Mouse (Mus musculus): ENCODE data around the gene Ptpa. TPM values are rescaled to one million over a fixed set of nuclear protein-coding genes. Genes with fewer than 3 reads are reported as not detected.

Gene Ptpa
- total and polyA plus RNA-seq, 3 experiments: 82.7 to 91.2 (median 88.7) TPM

DNA sequence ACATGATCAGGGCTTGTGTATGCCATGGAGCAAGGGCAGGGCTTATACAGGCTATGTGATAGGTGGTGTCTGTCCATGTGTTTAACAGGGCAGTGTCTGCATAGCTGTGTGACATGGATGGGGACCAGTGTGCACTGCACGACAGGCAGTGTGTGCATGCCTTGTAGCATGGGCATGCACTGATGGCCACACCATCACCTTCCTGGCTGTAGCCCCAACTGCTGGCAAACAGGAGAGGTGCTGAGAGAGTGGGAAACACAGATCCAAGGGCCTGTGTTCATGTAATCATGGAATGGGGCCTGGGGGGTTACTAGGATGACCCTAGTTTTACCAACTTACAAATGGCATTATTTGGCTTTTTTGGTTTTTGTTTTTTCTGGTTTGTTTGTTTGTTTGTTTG is 12.0 kb upstream of the Ptpa start:
- H3K27ac ChIP-seq: no peak overlapping the region
- H3K27me3 ChIP-seq (ENCODE audit: control insufficient read depth, insufficient read depth, low read length): no peaks in the 10 kb centered on the region
- WGBS: 93% methylated on average over 1 of the region's 1 CpGs
- peaks cover 6% of the 10 kb centered on the region for H3K4me1 ChIP-seq (ENCODE audit: control insufficient read depth, insufficient read depth, low read length)
- no peak overlapping the region for H3K9ac ChIP-seq (ENCODE audit: low read depth, low read length)
- H3K4me3 ChIP-seq: no peak overlapping the region
- no peaks in the 10 kb centered on the region for H3K79me2 ChIP-seq (replicated peaks; ENCODE audit: control insufficient read depth, insufficient read depth, low read length)
- DNase-seq: no peak
- TF ChIP-seq CTCF (IDR thresholded peaks at IDR 0.05) (peak; percentile 55), POLR2A (IDR thresholded peaks at IDR 0.05; ENCODE audit: insufficient read depth, low read depth, low read length) (no peak), EP300 (IDR thresholded peaks at IDR 0.05; ENCODE audit: insufficient read depth, low read depth, low read length) (no peak)
- peaks cover 2% of the 10 kb centered on the region; the same call in 1 of the 2 replicates for H3K36me3 ChIP-seq (ENCODE audit: control insufficient read depth, insufficient read depth, low read length)
- intact Hi-C loops (cut with DNase I): no loop called here

DNA sequence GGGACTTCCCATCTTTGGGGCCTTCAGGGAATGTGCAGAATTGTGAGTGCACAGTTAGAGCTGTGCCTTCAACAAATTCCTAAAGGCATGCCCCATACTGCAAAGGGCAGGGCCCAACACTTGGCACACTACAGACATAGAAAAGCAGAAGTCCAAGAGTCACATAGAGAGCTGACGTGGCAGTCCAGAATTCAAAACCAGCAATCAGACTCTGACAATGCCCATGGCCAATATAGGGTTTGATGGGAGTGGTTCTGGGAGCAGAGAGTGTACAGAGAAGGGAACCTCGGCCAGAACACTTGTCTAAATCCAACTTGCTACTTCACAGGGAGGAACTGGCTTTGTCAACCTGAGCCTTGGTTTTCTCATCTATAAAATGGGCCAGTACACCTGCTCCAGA is 8.6 kb upstream of the Ptpa start:
- Histone ChIP-seq H3K27ac (no peak overlapping the region), H3K79me2 (replicated peaks; ENCODE audit: control insufficient read depth, insufficient read depth, low read length) (no peaks in the 10 kb centered on the region), H3K4me3 (no peak overlapping the region), H3K4me1 (ENCODE audit: control insufficient read depth, insufficient read depth, low read length) (peaks cover 11% of the 10 kb centered on the region), H3K36me3 (ENCODE audit: control insufficient read depth, insufficient read depth, low read length) (peaks cover 6% of the 10 kb centered on the region; the same call in 1 of the 2 replicates), H3K27me3 (ENCODE audit: control insufficient read depth, insufficient read depth, low read length) (no peaks in the 10 kb centered on the region), H3K9ac (ENCODE audit: low read depth, low read length) (no peak overlapping the region)
- DNase-seq: no peak
- no peak for TF ChIP-seq EP300 (IDR thresholded peaks at IDR 0.05; ENCODE audit: insufficient read depth, low read depth, low read length)
- no peak for TF ChIP-seq CTCF (IDR thresholded peaks at IDR 0.05)
- no peak for TF ChIP-seq POLR2A (IDR thresholded peaks at IDR 0.05; ENCODE audit: insufficient read depth, low read depth, low read length)
- 74% methylated on average over 2 of the region's 2 CpGs for WGBS
- intact Hi-C loops (cut with DNase I): no loop called here

DNA sequence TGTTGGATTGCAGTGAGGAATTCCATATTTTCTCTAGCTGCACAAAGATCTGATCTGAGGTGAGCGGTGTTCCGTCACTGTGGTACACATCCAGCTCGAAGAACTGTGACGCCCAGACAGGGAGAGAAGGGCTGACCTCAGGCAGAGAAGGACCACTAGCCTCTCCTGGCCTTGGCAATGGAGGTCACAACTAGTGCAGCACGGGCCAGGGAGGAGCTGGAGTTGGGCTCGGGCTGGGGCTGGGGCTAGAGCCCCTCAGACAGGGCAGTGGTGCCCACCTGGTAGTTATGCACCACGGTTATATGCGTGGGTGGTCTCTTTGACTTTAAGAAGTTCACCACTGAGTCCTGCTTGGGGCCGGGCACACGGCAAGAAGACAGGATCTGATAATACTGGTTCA is 8.1 kb upstream of the Ptpa start:
- Histone ChIP-seq H3K9ac (ENCODE audit: low read depth, low read length) (no peak overlapping the region), H3K27ac (no peak overlapping the region; the same call in 1 of the 2 replicates), H3K4me1 (ENCODE audit: control insufficient read depth, insufficient read depth, low read length) (peaks cover 10% of the 10 kb centered on the region), H3K79me2 (replicated peaks; ENCODE audit: control insufficient read depth, insufficient read depth, low read length) (no peaks in the 10 kb centered on the region), H3K27me3 (ENCODE audit: control insufficient read depth, insufficient read depth, low read length) (no peaks in the 10 kb centered on the region), H3K36me3 (ENCODE audit: control insufficient read depth, insufficient read depth, low read length) (peaks cover 6% of the 10 kb centered on the region; the same call in 1 of the 2 replicates), H3K4me3 (no peak overlapping the region)
- 79% methylated on average over 10 of the region's 10 CpGs for WGBS
- no peak for DNase-seq
- intact Hi-C loops (cut with DNase I): no loop called here
- no peak for TF ChIP-seq CTCF (IDR thresholded peaks at IDR 0.05)
- TF ChIP-seq EP300 (IDR thresholded peaks at IDR 0.05; ENCODE audit: insufficient read depth, low read depth, low read length): no peak
- no peak for TF ChIP-seq POLR2A (IDR thresholded peaks at IDR 0.05; ENCODE audit: insufficient read depth, low read depth, low read length)

DNA sequence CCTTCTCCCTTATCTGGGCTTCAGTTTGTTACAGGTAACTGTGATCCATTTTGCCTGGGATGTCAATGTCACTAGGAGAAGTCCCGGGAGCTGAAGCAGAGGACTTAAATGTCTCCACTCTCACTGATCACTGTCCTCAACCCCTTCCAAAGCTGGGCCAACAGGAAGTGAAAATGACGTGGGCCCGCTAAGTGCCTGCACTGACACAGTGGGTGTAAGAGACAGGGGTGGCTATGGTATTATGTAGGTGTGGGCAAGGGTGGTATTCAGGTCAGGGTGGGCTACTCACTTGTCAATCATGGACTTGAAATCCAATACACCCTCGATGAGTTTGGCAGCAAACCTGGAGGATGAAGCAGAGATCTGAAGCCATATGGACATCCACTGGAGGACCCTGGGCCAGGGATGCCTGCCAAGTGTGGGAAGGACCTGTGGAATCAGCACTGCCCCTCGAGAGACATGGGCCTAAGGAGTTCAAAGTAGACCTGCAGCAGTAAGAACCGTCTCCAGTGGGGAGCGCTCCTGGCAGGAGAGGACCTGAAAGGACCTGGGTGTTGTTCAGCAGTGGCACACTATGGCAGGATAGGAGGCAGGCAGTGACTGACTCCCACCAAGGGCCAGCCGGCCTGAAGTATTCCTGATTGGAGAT is 7.3 kb upstream of the Ptpa start:
- H3K36me3 ChIP-seq (ENCODE audit: control insufficient read depth, insufficient read depth, low read length): peaks cover 4% of the 10 kb centered on the region; the same call in 1 of the 2 replicates
- no peak for DNase-seq
- H3K9ac ChIP-seq (ENCODE audit: low read depth, low read length): no peak overlapping the region
- no peak for TF ChIP-seq CTCF (IDR thresholded peaks at IDR 0.05)
- intact Hi-C loops (cut with DNase I): no loop called here
- peak overlapping the region; percentile 42 for H3K27ac ChIP-seq
- no peaks in the 10 kb centered on the region for H3K27me3 ChIP-seq (ENCODE audit: control insufficient read depth, insufficient read depth, low read length)
- 58% methylated on average over 8 of the region's 8 CpGs for WGBS
- peaks cover 9% of the 10 kb centered on the region for H3K4me1 ChIP-seq (ENCODE audit: control insufficient read depth, insufficient read depth, low read length)
- H3K4me3 ChIP-seq: no peak overlapping the region
- H3K79me2 ChIP-seq (replicated peaks; ENCODE audit: control insufficient read depth, insufficient read depth, low read length): no peaks in the 10 kb centered on the region

DNA sequence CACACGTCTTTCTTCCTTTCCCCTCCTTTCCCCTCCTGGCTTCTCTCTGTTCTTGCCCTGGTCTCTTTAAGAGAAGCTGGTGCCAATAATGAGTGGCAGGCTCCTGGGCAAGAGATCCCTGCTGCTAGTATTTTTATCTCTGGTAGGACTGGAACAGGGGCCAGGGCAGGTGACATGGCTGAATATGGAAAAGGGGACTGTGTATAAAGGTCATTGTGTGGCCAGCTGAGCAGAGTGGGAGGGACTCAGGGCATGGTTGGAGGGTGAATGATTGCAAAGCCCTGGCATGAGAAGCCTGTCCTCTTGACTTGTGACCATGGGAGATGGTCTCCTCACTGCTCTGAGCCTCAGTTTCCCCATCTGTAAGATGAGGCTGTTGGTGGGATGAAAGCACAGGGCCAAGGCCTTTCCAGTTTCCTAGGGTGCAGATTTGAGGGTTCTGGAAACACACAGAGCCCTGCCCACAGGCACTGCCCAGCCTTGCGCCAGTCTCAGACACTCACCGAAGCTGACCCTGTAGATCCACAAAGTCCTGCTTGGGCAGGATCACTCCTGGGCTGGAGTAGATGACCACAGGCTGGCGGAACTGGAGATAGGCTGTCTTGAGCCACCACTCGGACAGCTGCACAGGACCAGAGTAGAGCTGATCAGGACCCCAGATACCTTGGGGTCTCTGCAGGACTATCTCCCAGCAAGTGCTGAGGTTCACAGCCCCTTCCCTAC is 6.2 kb upstream of the Ptpa start:
- TF ChIP-seq POLR2A (IDR thresholded peaks at IDR 0.05; ENCODE audit: insufficient read depth, low read depth, low read length) (no peak), EP300 (IDR thresholded peaks at IDR 0.05; ENCODE audit: insufficient read depth, low read depth, low read length) (peak; percentile 92), CTCF (IDR thresholded peaks at IDR 0.05) (no peak)

More for the DNA sequence above, 6.2 kb upstream of the Ptpa start:
- peaks cover 15% of the 10 kb centered on the region for H3K4me1 ChIP-seq (ENCODE audit: control insufficient read depth, insufficient read depth, low read length)
- no peak overlapping the region for H3K4me3 ChIP-seq
- H3K79me2 ChIP-seq (replicated peaks; ENCODE audit: control insufficient read depth, insufficient read depth, low read length): no peaks in the 10 kb centered on the region
- H3K9ac ChIP-seq (ENCODE audit: low read depth, low read length): no peak overlapping the region
- peak in 1 of 2 experiments; percentile 81 for DNase-seq
- H3K27me3 ChIP-seq (ENCODE audit: control insufficient read depth, insufficient read depth, low read length): no peaks in the 10 kb centered on the region
- intact Hi-C loops (cut with DNase I): no loop called here
- H3K36me3 ChIP-seq (ENCODE audit: control insufficient read depth, insufficient read depth, low read length): peaks cover 4% of the 10 kb centered on the region; the same call in 1 of the 2 replicates
- 64% methylated on average over 5 of the region's 5 CpGs for WGBS
- H3K27ac ChIP-seq: peak overlapping the region; percentile 80

All from heart, adult 2 months (tissue).